Mouse (Mus musculus) spleen, adult 2 months (tissue): ENCODE results near the gene Tmem184b.

ENCODE experiments used
- CTCF ChIP-seq: fragments of 200-500 bp; IDR thresholded peaks from 2 replicates; pipeline ENCODE4 v1.5.1; 2011; ENCODE audit warnings: mild to moderate bottlenecking, inconsistent platforms; ENCODE audit not compliant: insufficient read depth, insufficient read length, insufficient replicate concordance; ENCODE audit errors: extremely low read depth
- POLR2A ChIP-seq: fragments of 200-500 bp; IDR thresholded peaks from 2 replicates; pipeline ENCODE4 v1.6.1; 2011; ENCODE audit warnings: low read depth, low read length, inconsistent platforms

GRCm38 (mm10) chr15:79437541-79438208 lies 34.3 kb upstream of the Tmem184b start:
- TF ChIP-seq POLR2A (no peak), CTCF (no peak)
